Mouse (Mus musculus) C2C12 (cell line): ENCODE results near the gene Ly86. TPM values are rescaled to one million over a fixed set of nuclear protein-coding genes. Genes with fewer than 3 reads are reported as not detected.

Source experiments
- H3K27me3 ChIP-seq: one replicate; pipeline ENCODE4 v1.6.1; 2011; ENCODE audit not compliant: control insufficient read depth, insufficient read depth, insufficient read length
- H3K36me3 ChIP-seq: one replicate; pipeline ENCODE4 v1.6.1; 2011; ENCODE audit not compliant: control insufficient read depth, insufficient read depth
- H3K4me3 ChIP-seq: one replicate; pipeline ENCODE4 v1.5.1; 2011; ENCODE audit warnings: mild to moderate bottlenecking, control low read depth; ENCODE audit not compliant: poor library complexity, insufficient read depth, severe bottlenecking
- H3K79me2 ChIP-seq: one replicate; pipeline ENCODE4 v1.6.1; 2011; ENCODE audit not compliant: control insufficient read depth, insufficient read depth
- H3K79me3 ChIP-seq: one replicate; pipeline ENCODE4 v1.6.1; 2011; ENCODE audit warnings: low read depth, control low read depth
- H3ac ChIP-seq: one replicate; pipeline ENCODE3; 2011; ENCODE audit warnings: low read depth; ENCODE audit not compliant: control insufficient read depth, insufficient read length
- CEBPB ChIP-seq: IDR thresholded peaks from one replicate; pipeline ENCODE4 v1.6.1; 2011; ENCODE audit warnings: low read depth, mild to moderate bottlenecking, control low read depth, moderate library complexity
- CTCF ChIP-seq: IDR thresholded peaks from one replicate; pipeline ENCODE4 v1.5.1; 2011; ENCODE audit not compliant: control insufficient read depth, insufficient read depth, insufficient read length
- FOSL1 ChIP-seq: IDR thresholded peaks from one replicate; pipeline ENCODE4 v1.8.0; 2011; ENCODE audit warnings: mild to moderate bottlenecking, low read length; ENCODE audit not compliant: poor library complexity, insufficient read depth, severe bottlenecking
- MAX ChIP-seq: IDR thresholded peaks from one replicate; pipeline ENCODE4 v1.6.1; 2011; ENCODE audit warnings: mild to moderate bottlenecking, control low read depth
- MYOD1 ChIP-seq: IDR thresholded peaks from one replicate; pipeline ENCODE4 v1.6.1; 2011; ENCODE audit warnings: low read depth; ENCODE audit not compliant: control insufficient read depth, insufficient read length
- MYOG ChIP-seq: IDR thresholded peaks from one replicate; pipeline ENCODE4 v1.6.1; 2011; ENCODE audit not compliant: control insufficient read depth, insufficient read length; ENCODE audit errors: extremely low read depth
- USF1 ChIP-seq: IDR thresholded peaks from one replicate; pipeline ENCODE4 v1.6.1; 2011; ENCODE audit warnings: low read depth, mild to moderate bottlenecking, control low read depth, moderate library complexity
- polyA plus RNA-seq: library from polyadenylated mRNA; unstranded; fragments of >200 nt; fragmentation: generic; extraction: Trizol; gene quantifications from one replicate; pipeline ENCODE4 v1.2.1, GENCODE M21; 2012; ENCODE audit warnings: missing spikeins

Ly86 gene
- polyA plus RNA-seq, 1 experiment, result not detected

DNA sequence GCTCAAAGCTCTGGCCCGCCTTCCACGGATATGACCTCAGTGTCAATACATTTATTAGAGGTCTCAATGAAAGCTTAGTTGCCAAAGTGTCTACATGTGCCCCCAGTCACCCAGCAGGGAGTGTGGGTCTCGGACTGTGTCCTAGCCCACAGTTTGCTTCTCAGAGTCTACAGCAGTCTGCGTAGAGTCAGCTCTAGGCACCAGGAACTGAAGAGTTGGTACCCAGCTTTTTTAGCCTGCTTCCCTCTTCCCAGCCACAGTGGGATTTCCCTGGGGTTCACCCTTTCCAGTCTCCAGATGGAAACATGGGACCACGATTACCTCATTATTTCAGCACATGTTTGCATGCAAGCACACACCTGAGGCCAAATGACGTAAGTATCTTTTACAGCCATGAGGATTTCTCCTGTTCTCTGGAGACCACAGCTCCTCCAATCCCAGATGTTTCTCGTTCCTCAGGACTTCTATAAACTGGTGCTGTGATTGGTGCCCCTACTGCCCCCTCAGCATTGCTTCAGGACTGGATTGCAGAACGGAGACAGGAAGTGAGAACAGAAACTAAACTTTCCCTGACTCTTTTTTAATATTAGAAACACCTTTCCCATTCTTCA, 84.8 kb downstream of the Ly86 start:
- no peaks in the 10 kb centered on the region for H3K27me3 ChIP-seq
- H3K79me2 ChIP-seq, result no peaks in the 10 kb centered on the region
- TF ChIP-seq FOSL1 (no peak), CTCF (no peak), CEBPB (no peak), MAX (no peak), MYOG (no peak), MYOD1 (no peak), USF1 (no peak)
- H3K36me3 ChIP-seq, result no peaks in the 10 kb centered on the region
- no peak overlapping the region for H3K4me3 ChIP-seq
- no peak overlapping the region for H3ac ChIP-seq
- no peaks in the 10 kb centered on the region for H3K79me3 ChIP-seq

DNA sequence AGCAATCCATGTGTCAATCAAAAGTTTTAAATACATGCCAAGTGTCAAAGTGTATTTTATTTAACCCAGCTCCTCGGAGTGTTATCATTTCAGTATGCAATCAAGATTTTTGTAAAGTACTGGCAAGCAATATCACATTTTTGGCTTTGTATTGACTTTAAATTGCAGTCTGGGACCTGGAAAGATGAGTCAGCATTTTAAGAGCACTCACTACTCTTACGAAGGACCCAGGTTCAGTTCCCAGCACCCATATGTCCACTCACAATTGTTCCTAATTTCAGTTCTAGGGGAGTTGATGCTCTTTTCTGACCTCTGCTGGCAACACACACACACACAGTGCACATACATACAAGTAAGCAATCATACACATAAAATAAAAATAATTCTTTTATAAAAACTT, 86.7 kb downstream of the Ly86 start:
- Histone ChIP-seq H3K79me3 (no peaks in the 10 kb centered on the region), H3K4me3 (no peak overlapping the region), H3K27me3 (no peaks in the 10 kb centered on the region), H3K36me3 (no peaks in the 10 kb centered on the region), H3K79me2 (no peaks in the 10 kb centered on the region), H3ac (no peak overlapping the region)
- no peak for TF ChIP-seq FOSL1
- no peak for TF ChIP-seq CTCF
- TF ChIP-seq MYOD1, result no peak
- no peak for TF ChIP-seq MYOG
- no peak for TF ChIP-seq MAX
- TF ChIP-seq CEBPB, result no peak
- TF ChIP-seq USF1, result no peak

DNA sequence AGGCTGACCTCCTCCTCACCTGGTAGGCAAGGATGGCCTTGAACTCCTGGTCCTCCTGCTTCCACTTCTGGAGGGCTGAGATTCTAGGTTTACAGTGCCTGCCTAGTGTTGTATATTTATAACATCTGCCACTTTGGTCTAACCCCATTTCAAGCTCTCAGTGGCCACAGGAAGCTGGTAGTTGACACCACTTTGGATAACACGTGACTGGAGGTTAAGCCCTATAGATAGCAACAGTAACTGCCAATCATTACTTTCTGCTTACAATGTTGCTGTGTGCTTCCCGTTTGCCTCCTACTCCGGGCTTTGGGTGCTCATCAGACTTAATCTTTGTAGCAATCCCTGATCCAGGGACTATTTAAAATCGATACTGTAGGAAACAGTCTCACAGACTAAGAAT, 87.6 kb downstream of the Ly86 start:
- Histone ChIP-seq H3K79me3 (no peaks in the 10 kb centered on the region), H3K36me3 (no peaks in the 10 kb centered on the region)
- TF ChIP-seq FOSL1 (no peak), MYOD1 (no peak), CTCF (no peak), CEBPB (no peak), USF1 (no peak), MAX (no peak), MYOG (no peak)

DNA sequence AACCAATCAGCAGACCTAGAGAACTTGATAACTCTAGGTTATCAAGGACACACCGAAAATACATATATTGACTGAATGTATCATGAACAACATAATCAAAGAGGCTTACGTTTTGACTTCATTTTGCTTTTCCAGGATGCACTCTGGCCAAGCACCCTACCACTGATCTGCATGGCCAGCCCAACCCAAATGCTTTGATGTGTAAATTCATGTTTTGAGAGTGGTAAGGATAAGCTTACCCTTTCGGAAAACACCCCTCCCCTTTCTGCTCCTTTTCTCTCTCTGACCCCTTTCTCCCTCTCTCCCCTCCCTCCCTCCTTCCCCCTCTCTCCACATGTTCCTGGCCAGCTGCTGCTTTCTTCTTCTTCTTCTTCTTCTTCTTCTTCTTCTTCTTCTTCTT, 88.1 kb downstream of the Ly86 start:
- no peak for TF ChIP-seq CTCF
- no peak for TF ChIP-seq FOSL1
- no peak for TF ChIP-seq MYOD1
- no peak for TF ChIP-seq MAX
- TF ChIP-seq CEBPB, result no peak

More for the DNA sequence above, 87.6 kb downstream of the Ly86 start:
- no peak overlapping the region for H3K4me3 ChIP-seq
- H3K79me2 ChIP-seq, result no peaks in the 10 kb centered on the region
- H3K27me3 ChIP-seq, result no peaks in the 10 kb centered on the region
- no peak overlapping the region for H3ac ChIP-seq

DNA sequence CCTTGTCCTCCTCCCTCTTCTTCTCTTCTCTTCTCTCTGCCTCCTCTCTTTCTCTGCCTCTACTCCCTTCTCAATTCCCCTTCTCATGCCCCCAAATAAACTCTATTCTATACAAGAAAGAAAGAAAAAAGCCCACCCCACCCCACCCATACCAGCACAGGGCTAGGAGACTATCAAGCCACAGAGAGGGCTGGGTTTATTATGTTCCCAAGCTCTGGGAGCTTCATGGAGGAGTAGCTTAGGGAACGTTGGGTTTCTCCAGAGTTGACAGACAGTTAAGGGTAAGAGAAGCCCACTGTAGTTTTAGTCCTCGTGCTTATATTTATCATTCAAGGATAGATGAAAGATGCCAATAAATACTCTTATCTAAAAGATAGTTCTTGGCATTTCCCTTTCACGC, 88.7 kb downstream of the Ly86 start:
- Histone ChIP-seq H3K79me2 (no peaks in the 10 kb centered on the region), H3K27me3 (no peaks in the 10 kb centered on the region), H3ac (no peak overlapping the region), H3K79me3 (no peaks in the 10 kb centered on the region), H3K4me3 (no peak overlapping the region), H3K36me3 (no peaks in the 10 kb centered on the region)
- TF ChIP-seq CTCF, result no peak
- no peak for TF ChIP-seq MAX
- TF ChIP-seq CEBPB, result no peak
- no peak for TF ChIP-seq USF1
- TF ChIP-seq MYOD1, result no peak
- no peak for TF ChIP-seq MYOG
- TF ChIP-seq FOSL1, result no peak

More for the DNA sequence above, 88.1 kb downstream of the Ly86 start:
- no peak overlapping the region for H3ac ChIP-seq
- H3K4me3 ChIP-seq, result no peak overlapping the region
- H3K79me3 ChIP-seq, result no peaks in the 10 kb centered on the region
- H3K27me3 ChIP-seq, result no peaks in the 10 kb centered on the region
- no peaks in the 10 kb centered on the region for H3K79me2 ChIP-seq
- H3K36me3 ChIP-seq, result no peaks in the 10 kb centered on the region

DNA sequence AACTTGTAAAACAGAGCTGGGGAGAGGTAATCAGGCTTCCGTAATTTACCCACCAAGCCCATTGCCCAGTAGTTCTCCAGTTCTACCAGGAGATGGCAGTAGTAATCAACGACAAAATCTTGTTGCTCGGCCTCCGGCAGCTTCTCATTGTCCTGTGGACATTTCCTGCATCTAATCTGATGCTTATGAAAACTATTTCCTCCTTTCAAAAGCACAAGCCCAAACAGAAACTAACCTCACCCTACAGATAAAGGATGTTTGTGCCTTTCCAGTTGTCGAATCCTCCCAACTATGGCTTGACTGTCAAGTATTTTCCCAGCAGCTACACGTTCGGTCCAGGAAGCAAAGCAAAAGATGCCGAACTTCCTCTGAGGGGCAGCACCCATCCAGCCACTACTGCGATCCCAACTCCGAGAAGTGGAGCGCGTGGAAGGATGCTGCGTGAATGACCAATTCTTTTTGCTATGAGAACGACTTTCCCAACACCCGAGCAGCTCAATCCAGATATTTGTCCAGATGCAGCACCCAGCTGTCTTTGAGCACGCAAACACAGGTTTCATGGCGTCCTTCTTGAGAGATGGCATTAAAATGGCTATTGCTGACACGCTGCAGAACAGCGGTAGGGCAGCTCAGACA, 89.2 kb downstream of the Ly86 start:
- H3K36me3 ChIP-seq, result no peaks in the 10 kb centered on the region
- no peaks in the 10 kb centered on the region for H3K27me3 ChIP-seq
- no peak overlapping the region for H3K4me3 ChIP-seq
- peak; percentile 47 for TF ChIP-seq CTCF
- no peak for TF ChIP-seq FOSL1
- peak overlapping the region; percentile 37 for H3ac ChIP-seq
- no peaks in the 10 kb centered on the region for H3K79me2 ChIP-seq
- H3K79me3 ChIP-seq, result no peaks in the 10 kb centered on the region
